Mouse (Mus musculus) heart, embryonic 15.5 days (tissue): Measurements from ENCODE around the gene Klf12. TPM values are rescaled to one million over a fixed set of nuclear protein-coding genes. Genes with fewer than 3 reads are reported as not detected.
A peak's percentile ranks its signal among the peaks of the same experiment; 100 is the strongest.

Experiments
- ATAC-seq: fragments of 200-750 bp; cut with Nextera tagmentation; replicated peaks from 2 replicates; pipeline ENCODE4 v1.8.0; 2017; ENCODE audit warnings: low read depth, moderate TSS enrichment; ENCODE audit not compliant: insufficient number of reproducible peaks, insufficient read depth, low FRiP score
- H3K27ac ChIP-seq: fragments of 300-500 bp; sonication (generic); 2 replicates; pipeline ENCODE4 v1.5.1; 2015; ENCODE audit warnings: mild to moderate bottlenecking, inconsistent platforms
- H3K27me3 ChIP-seq: fragments of 300-500 bp; sonication (generic); 2 replicates; pipeline ENCODE4 v1.6.1; 2015; ENCODE audit warnings: inconsistent platforms
- H3K36me3 ChIP-seq: fragments of 300-500 bp; sonication (generic); 2 replicates; pipeline ENCODE4 v1.6.1; 2015; ENCODE audit warnings: mild to moderate bottlenecking, inconsistent platforms
- H3K4me1 ChIP-seq: fragments of 300-500 bp; sonication (generic); replicated peaks from 2 replicates; pipeline ENCODE4 v1.6.1; 2015; ENCODE audit warnings: inconsistent platforms
- H3K4me2 ChIP-seq: fragments of 300-500 bp; sonication (generic); 2 replicates; pipeline ENCODE4 v1.6.1; 2015; ENCODE audit warnings: inconsistent platforms, mild to moderate bottlenecking, moderate library complexity
- H3K4me3 ChIP-seq: fragments of 300-500 bp; sonication (generic); 2 replicates; pipeline ENCODE4 v1.5.1; 2015; ENCODE audit warnings: mild to moderate bottlenecking, inconsistent platforms
- H3K9ac ChIP-seq: fragments of 300-500 bp; sonication (generic); 2 replicates; pipeline ENCODE4 v1.6.1; 2015; ENCODE audit warnings: mild to moderate bottlenecking, inconsistent platforms
- H3K9me3 ChIP-seq: fragments of 300-500 bp; sonication (generic); replicated peaks from 2 replicates; pipeline ENCODE4 v1.6.1; 2016; ENCODE audit warnings: inconsistent platforms
- WGBS: fragments of 180-500 bp; shearing (Covaris S2); methylation state at CpG from one replicate; pipeline ENCODE4 v1.1.7; 2015; ENCODE audit warnings: mixed read lengths; 5-methylcytosine and 5-hydroxymethylcytosine counted together
- polyA plus RNA-seq: library from polyadenylated mRNA; unstranded; fragments of >200 nt; fragmentation: Nextera tagmentation; extraction: Ambion mirVana; gene quantifications from 2 replicates; pipeline ENCODE4 v1.2.1, GENCODE M21; 2015

The Klf12 gene
- polyA plus RNA-seq, 1 experiment from 2014 or later: 5.7 TPM

DNA sequence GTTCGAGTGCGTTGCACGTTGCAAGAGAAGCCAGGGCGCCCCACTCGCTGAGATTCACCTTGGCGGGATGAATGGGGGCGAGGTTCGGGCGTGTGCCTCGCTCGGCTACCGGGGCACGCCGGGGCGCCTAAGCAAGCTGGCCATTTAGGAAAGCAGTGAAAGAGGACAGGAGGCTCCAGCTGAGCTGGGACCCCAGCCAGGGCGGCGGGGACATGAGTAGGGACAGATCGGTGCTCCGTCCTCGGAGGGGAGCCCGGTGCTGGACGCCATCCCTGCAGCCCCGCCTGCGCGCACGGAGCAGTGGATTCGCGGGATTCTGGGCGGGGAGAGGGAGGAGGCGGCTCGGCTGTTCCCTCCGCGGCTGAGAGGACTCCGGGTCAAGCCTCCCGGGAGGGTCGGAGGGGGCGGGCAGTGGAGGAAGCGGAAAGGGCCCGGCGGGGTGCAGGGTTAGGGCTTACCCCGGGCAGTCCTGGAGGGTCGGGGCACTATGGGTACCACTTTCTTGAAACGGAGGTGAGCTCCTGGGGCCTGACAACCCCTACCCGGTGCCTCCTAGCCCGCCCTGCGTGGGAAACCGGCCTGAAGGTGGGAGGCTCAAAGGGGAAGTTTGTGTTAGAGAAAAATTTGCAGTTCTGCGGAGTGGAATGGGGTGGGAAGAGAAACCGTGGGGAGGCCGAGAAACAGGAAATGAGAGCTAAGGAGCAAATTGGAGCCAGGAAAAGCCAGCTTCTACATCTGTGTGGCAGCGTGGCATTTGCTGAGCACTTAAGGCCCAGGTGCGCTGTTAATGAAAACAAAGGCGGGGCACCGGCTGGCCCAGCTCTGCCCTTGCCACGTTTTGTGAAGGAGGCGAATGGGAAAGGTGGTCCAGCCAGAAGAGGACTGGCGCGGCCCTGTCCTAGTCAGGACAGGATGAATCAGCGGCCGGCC lies 1.4 kb upstream of the Klf12 start:
- H3K4me3 ChIP-seq: peak overlapping the region; percentile 76
- peak; percentile 23 for ATAC-seq
- H3K9ac ChIP-seq: peak overlapping the region; percentile 63
- H3K4me1 ChIP-seq: peaks cover 14% of the 10 kb centered on the region
- H3K27me3 ChIP-seq: no peaks in the 10 kb centered on the region
- WGBS: 1% methylated on average over 60 of the region's 60 CpGs
- H3K9me3 ChIP-seq: no peaks in the 10 kb centered on the region
- peak overlapping the region; percentile 90 for H3K27ac ChIP-seq
- no peaks in the 10 kb centered on the region for H3K36me3 ChIP-seq
- H3K4me2 ChIP-seq: peak overlapping the region; percentile 97

DNA sequence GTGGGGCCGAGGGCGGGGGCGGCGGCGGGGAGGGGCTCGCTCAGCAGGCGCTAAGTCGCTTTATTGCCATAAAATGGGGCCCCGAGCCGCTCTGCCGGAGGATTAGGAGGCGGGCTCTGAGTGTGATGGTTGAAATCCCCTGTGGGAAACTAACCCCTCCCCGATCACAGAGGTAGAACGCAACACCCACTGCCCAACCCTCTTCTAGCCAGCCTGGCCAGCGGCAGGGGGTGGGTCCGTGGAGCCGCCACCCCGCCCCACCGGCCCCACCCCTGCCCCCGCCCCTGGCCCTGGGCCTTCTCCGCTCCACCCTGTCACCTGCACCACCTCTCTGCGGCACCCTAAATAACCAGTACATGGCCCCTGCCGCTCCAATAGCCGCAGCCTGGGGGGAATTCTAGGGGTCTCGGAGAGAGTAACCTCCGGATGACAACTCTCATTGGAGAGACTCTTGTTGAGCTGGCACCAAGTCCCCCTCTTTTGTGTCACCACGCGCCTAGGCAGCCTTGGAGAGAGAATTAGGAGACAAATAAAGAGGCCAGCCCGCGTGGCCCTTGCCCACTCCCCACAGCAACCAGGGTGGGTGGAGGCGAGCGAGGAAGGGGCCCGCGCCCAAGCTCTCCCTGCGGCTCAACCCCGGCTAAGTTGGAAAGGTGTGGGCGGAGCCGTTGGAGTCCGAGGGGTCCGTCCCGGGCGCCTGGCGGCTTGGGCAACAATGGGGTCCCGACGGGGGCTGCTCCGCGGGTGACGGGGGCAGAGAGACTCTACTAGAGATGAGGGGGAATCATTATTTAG lies 579 bp upstream of the Klf12 start:
- H3K9me3 ChIP-seq: no peaks in the 10 kb centered on the region
- H3K4me2 ChIP-seq: peak overlapping the region; percentile 97
- H3K9ac ChIP-seq: peak overlapping the region; percentile 63
- WGBS: under 1% methylated on average over 43 of the region's 48 CpGs
- peak overlapping the region; percentile 90 for H3K27ac ChIP-seq
- peak overlapping the region; percentile 76 for H3K4me3 ChIP-seq
- peaks cover 14% of the 10 kb centered on the region for H3K4me1 ChIP-seq
- H3K27me3 ChIP-seq: no peaks in the 10 kb centered on the region
- H3K36me3 ChIP-seq: no peaks in the 10 kb centered on the region
- peak; percentile 86 for ATAC-seq

DNA sequence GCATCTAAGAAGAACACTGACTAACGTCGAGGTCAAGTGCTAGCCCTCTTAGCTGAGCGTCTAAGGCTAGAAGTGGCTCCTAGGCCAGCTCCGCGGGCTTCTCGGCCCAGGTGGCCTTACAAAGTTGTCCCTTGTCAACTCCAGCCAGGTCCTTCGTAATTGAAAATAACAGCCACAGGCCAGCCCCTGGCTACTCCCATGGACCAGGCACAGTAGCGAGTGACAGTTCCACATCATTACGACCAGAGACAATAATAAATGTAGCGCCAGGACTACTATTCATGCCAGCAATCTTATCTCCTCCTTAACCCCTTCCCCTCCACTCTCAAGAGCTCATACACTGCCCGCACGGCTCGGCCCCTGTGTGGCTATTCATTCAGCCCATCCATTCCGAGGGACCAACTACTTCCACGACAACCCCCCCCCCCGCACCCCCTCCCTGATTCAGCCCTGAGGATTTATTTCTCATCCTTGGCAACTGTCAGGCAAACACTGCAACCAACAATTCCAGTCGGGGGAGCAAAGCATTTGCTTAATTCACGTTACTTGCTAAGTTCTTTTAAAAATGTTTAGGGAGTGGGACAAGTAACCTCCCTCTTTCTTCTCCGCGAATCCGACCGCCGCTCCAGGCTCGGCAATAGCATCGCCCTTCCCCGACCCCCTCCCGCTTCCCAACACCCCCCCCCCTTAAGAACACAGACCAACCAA lies 914 bp downstream of the Klf12 start:
- Histone ChIP-seq H3K4me1 (peaks cover 14% of the 10 kb centered on the region), H3K9ac (peak overlapping the region; percentile 63), H3K27ac (peak overlapping the region; percentile 90), H3K27me3 (no peaks in the 10 kb centered on the region), H3K4me3 (peak overlapping the region; percentile 76), H3K9me3 (no peaks in the 10 kb centered on the region), H3K36me3 (no peaks in the 10 kb centered on the region), H3K4me2 (peak overlapping the region; percentile 97)
- under 1% methylated on average over 27 of the region's 27 CpGs for WGBS
- ATAC-seq: 0 out of 2 replicates have a peak, but pooled peaks have one; percentile 11

DNA sequence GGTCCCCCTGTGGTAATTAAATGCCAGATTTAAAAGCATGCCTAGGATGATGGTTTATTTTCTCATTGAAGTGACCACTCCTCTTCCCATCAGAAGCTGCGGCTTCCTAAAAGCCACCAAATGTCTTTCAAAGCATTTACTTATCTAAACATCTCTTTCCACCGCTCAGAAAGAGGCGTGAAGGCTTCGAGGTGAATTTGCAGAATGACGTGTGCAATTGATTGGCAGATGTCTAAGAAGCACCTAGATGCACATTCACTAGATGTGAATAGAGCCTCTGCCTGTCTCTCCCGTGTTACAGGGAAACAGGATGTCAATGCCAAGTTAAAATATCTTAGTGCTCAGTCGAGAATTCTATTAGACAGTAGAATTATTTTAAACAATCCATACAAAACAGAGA lies 1.8 kb downstream of the Klf12 start:
- Histone ChIP-seq H3K9me3 (no peaks in the 10 kb centered on the region), H3K27me3 (no peaks in the 10 kb centered on the region), H3K9ac (peak overlapping the region; percentile 14; the same call in 1 of the 2 replicates), H3K4me2 (peak overlapping the region; percentile 97), H3K36me3 (no peaks in the 10 kb centered on the region), H3K4me3 (peak overlapping the region; percentile 76), H3K27ac (no peak overlapping the region), H3K4me1 (peaks cover 14% of the 10 kb centered on the region)
- 14% methylated on average over 7 of the region's 7 CpGs for WGBS
- no peak for ATAC-seq

DNA sequence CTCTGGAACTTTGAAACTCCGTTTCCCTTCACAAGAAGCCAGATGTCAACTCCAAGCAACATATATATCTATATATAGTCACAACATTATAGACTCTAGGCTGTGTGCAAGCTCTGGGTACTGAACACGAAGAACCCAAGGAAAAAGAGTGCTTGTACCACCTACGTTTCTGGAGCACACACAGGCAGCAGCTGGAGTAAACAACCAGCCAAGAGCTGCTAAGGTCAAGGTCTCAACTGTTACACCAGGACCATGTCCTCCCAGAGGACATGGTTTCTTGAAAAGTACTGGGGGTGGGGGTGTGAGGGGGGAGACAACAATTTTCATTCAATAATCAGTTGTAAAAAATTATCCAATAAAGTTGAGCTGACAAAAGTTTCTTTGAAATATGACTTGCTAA lies 2.7 kb downstream of the Klf12 start:
- WGBS: 51% methylated on average over 3 of the region's 3 CpGs
- no peaks in the 10 kb centered on the region for H3K27me3 ChIP-seq
- H3K9ac ChIP-seq: no peak overlapping the region
- H3K4me2 ChIP-seq: no peak overlapping the region
- H3K4me3 ChIP-seq: no peak overlapping the region
- H3K36me3 ChIP-seq: no peaks in the 10 kb centered on the region
- no peaks in the 10 kb centered on the region for H3K9me3 ChIP-seq
- ATAC-seq: no peak
- H3K4me1 ChIP-seq: peaks cover 11% of the 10 kb centered on the region
- no peak overlapping the region for H3K27ac ChIP-seq

DNA sequence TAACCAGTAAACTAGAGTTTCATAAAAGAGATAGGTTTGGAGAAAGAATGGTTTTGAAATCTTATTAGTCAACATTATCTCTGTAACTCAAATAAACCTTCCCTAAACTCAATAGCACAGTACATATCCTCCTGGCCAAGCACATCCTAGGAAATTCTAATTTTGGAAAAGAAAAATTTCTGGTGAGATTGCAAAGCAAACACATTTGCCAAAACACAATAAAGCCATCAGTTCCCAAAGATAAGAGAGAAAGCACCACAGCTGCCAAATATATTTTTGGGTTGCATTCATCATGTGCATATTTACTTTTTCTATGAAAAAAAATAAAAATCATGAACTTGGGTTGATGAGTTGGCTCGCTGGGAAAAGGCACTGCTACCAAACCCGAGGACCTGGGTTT lies 10.3 kb downstream of the Klf12 start:
- WGBS: 80% methylated on average over 2 of the region's 2 CpGs
- Histone ChIP-seq H3K4me2 (no peak overlapping the region), H3K4me1 (no peaks in the 10 kb centered on the region), H3K9ac (no peak overlapping the region), H3K9me3 (no peaks in the 10 kb centered on the region), H3K27me3 (no peaks in the 10 kb centered on the region), H3K36me3 (no peaks in the 10 kb centered on the region), H3K27ac (no peak overlapping the region), H3K4me3 (no peak overlapping the region)
- ATAC-seq: no peak

DNA sequence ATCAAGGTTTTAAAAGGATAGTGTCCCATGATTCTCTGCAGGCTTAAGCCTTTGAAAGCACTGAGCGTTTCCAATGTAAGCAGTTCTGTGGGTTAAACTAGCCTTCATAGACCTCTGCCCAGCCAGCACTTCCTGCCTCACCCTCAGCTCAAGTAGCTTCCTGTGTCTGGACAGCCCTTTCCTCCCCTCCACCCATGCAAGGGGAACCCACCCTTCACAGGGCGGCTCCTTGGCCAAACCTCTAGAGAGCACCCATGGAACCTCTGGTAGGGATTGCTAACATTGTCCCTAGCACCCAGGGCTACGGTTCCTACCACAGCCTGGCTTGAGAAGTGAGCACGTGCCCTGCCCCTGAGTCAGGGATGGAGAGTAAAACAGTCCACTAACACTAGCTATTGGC lies 23.9 kb downstream of the Klf12 start:
- no peaks in the 10 kb centered on the region for H3K36me3 ChIP-seq
- 0 out of 2 replicates have a peak overlapping the region, but pooled peaks have one; percentile 5 for H3K27ac ChIP-seq
- 60% methylated on average over 4 of the region's 4 CpGs for WGBS

DNA sequence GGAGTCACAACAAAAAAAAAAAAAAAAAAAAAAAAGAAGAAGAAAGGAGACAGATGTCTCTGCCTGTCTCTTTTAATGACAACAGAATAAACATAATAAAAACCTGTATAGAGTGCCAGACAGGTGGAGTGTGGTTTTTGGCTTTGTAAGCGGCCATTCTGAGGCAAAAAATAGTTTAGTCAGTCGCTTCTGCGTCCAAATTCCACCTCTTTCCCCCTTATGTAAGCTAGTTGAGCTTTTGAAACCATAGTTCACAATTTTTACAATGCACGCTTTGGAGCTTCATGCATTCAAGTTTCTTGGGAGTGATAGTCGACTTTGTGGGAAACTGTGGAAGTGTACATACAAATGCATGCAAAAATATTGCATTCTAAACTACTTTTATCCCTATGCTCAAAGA lies 41.4 kb downstream of the Klf12 start:
- H3K36me3 ChIP-seq: no peaks in the 10 kb centered on the region
- no peak overlapping the region for H3K4me3 ChIP-seq
- no peaks in the 10 kb centered on the region for H3K27me3 ChIP-seq
- H3K4me1 ChIP-seq: no peaks in the 10 kb centered on the region
- H3K9me3 ChIP-seq: no peaks in the 10 kb centered on the region
- no peak for ATAC-seq
- H3K27ac ChIP-seq: no peak overlapping the region
- 89% methylated on average over 5 of the region's 5 CpGs for WGBS
- no peak overlapping the region for H3K9ac ChIP-seq
- H3K4me2 ChIP-seq: no peak overlapping the region

More for the DNA sequence above, 23.9 kb downstream of the Klf12 start:
- Histone ChIP-seq H3K4me1 (peaks cover 6% of the 10 kb centered on the region; the same call in 1 of the 2 replicates), H3K9me3 (no peaks in the 10 kb centered on the region), H3K27me3 (no peaks in the 10 kb centered on the region), H3K9ac (no peak overlapping the region), H3K4me3 (no peak overlapping the region), H3K4me2 (no peak overlapping the region)
- ATAC-seq: no peak

DNA sequence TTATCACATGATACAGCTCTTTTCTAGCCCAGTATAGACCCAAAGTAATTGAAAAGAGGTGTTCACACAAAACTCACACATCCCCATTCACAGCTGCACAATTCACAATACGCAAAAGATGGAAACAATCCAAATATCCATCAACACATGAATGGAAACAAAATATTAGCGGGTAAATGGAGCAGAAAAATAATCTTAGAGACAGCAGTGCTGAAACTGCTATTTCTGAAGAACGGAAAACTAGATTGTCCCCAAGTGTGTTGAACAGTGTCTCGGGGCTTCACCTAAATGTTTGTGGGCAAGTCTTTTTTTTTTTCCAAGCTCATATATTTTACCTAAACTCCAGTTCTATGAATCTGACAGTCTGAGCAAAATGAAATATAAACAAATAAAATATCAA lies 44.6 kb downstream of the Klf12 start:
- Histone ChIP-seq H3K36me3 (no peaks in the 10 kb centered on the region), H3K4me3 (no peak overlapping the region), H3K27ac (no peak overlapping the region), H3K4me2 (no peak overlapping the region), H3K9me3 (no peaks in the 10 kb centered on the region), H3K9ac (no peak overlapping the region), H3K27me3 (no peaks in the 10 kb centered on the region), H3K4me1 (peaks cover 7% of the 10 kb centered on the region; the same call in 1 of the 2 replicates)
- ATAC-seq: no peak
- WGBS: 77% methylated on average over 4 of the region's 4 CpGs

DNA sequence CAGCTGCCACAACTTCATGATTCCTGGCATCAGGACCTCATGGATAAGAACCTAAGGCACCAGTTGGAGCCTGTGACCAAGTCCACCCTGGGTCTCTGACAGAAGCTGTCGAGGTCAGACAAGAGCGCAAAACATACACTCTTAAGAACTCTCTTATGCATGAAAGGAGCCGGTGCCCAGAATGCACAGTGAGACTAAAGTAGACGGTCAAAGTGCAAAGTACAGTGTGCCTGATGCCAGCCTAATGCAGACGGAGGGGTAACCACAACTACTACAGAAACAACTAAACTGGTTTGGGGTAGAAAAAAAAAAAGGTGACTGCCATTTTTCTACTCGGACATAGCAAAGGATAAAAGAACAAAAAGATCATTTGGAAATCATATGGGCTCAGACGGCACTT lies 47.7 kb downstream of the Klf12 start:
- WGBS: 79% methylated on average over 7 of the region's 7 CpGs
- H3K9ac ChIP-seq: no peak overlapping the region

DNA sequence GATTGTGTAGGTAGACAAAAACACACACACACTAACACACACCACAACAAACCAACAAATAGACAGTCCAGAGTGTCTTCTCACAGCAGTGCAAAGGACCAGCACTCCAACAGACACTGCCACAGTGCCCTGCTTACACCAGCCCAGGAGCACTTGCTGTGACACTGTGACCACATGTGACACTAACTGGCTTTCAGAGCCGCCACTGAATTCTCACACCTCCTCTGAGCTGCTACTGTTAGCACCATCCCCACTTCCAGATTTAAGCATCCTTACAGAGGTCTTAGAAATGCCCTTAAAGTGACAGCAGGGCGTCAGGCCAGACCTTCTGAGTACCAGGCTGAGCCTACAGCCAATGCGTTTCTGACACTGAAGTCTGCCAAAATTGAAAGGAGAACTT lies 48.7 kb downstream of the Klf12 start:
- H3K36me3 ChIP-seq: no peaks in the 10 kb centered on the region
- peaks cover 10% of the 10 kb centered on the region for H3K4me1 ChIP-seq
- no peaks in the 10 kb centered on the region for H3K9me3 ChIP-seq
- 32% methylated on average over 3 of the region's 3 CpGs for WGBS
- no peak overlapping the region for H3K27ac ChIP-seq
- H3K4me3 ChIP-seq: no peak overlapping the region
- no peak overlapping the region for H3K4me2 ChIP-seq
- H3K9ac ChIP-seq: no peak overlapping the region
- no peak for ATAC-seq
- no peaks in the 10 kb centered on the region for H3K27me3 ChIP-seq

More for the DNA sequence above, 47.7 kb downstream of the Klf12 start:
- Histone ChIP-seq H3K4me1 (peaks cover 10% of the 10 kb centered on the region), H3K4me3 (no peak overlapping the region), H3K27ac (no peak overlapping the region), H3K27me3 (no peaks in the 10 kb centered on the region), H3K36me3 (no peaks in the 10 kb centered on the region), H3K4me2 (no peak overlapping the region), H3K9me3 (no peaks in the 10 kb centered on the region)
- ATAC-seq: no peak
